Mouse (Mus musculus) gastrocnemius, postnatal 4 days (tissue): ENCODE measurements around the gene Sh2b3. TPM values are rescaled to one million over a fixed set of nuclear protein-coding genes. Genes with fewer than 3 reads are reported as not detected.

ENCODE experiments used
- DNase-seq, 2 experiments: peaks; one replicate each; pipeline ENCODE4 v3.0.0; 2021 to 2022; ENCODE audit warnings: low spot score in 2 of 2, mixed read lengths in 2 of 2
- microRNA-seq: library from miRNA; unstranded; fragments of <30 nt; microRNA quantifications from one replicate; pipeline ENCODE4 v1.2.0, GENCODE M21; 2021
- total RNA-seq, 2 experiments: library from RNA; stranded (reverse); gene quantifications; 2 replicates each; pipeline ENCODE4 v1.2.3; 2021

Sh2b3 gene
- total RNA-seq, 2 experiments from 2014 or later = 29.4 to 30.0 TPM

- DNase-seq = no peak
Measured at GRCm38 (mm10) chr5:121798447-121798846, 39.0 kb downstream of the Sh2b3 start.

GRCm38 (mm10) chr5:121795800-121796199 lies 41.6 kb downstream of the Sh2b3 start:
- no peak for DNase-seq

- DNase-seq = no peak
Measured at GRCm38 (mm10) chr5:121791026-121791425, 46.4 kb downstream of the Sh2b3 start.

- peak in 1 of 2 experiments; percentile 45 for DNase-seq
Measured at GRCm38 (mm10) chr5:121783862-121784500, 53.5 kb downstream of the Sh2b3 start.

- no peak for DNase-seq
Measured at GRCm38 (mm10) chr5:121782467-121782866, 55.0 kb downstream of the Sh2b3 start.

- DNase-seq = no peak
Measured at GRCm38 (mm10) chr5:121780180-121780579, 57.3 kb downstream of the Sh2b3 start.

GRCm38 (mm10) chr5:121778485-121779119 lies 58.8 kb downstream of the Sh2b3 start:
- DNase-seq = peak in 1 of 2 experiments; percentile 30

- no peak for DNase-seq
Measured at GRCm38 (mm10) chr5:121771611-121772010, 65.8 kb downstream of the Sh2b3 start.

- peak in 1 of 2 experiments; percentile 29 for DNase-seq
Measured at GRCm38 (mm10) chr5:121769827-121770226, 67.6 kb downstream of the Sh2b3 start.

GRCm38 (mm10) chr5:121767564-121767963 lies 69.9 kb downstream of the Sh2b3 start:
- no peak for DNase-seq

- DNase-seq = no peak
Measured at GRCm38 (mm10) chr5:121766038-121766773, 71.2 kb downstream of the Sh2b3 start.

Small RNA genes within 50 kb of the gene (microRNA-seq; reads per million reads assigned to microRNA genes)
- gene Mir7031 = not detected

Other genes with a start within 250 kb of the Sh2b3 start
- gene Aldh2, start 243.8 kb downstream of the Sh2b3 start, total RNA-seq = 100 to 1,000 TPM; 140 to 143 TPM
- 10 to 100 TPM; 10.6 to 11.5 TPM for gene Acad12, start 218.7 kb downstream of the Sh2b3 start, total RNA-seq
- gene Acad10, start 177.1 kb downstream of the Sh2b3 start, total RNA-seq = 1 to 10 TPM; 6.6 to 6.8 TPM
- 10 to 100 TPM; 27.4 to 31.0 TPM for gene Brap, start 177.1 kb downstream of the Sh2b3 start, total RNA-seq
- gene Atxn2, start 126.3 kb downstream of the Sh2b3 start, total RNA-seq = 100 to 1,000 TPM; 143 to 152 TPM
- 1 to 10 TPM; 9.5 to 9.9 TPM for gene Pheta1, start 11.3 kb upstream of the Sh2b3 start, total RNA-seq
- gene Cux2, start 212.5 kb upstream of the Sh2b3 start, total RNA-seq = 1 to 10 TPM; 1.3 to 2.1 TPM